Mouse (Mus musculus) frontal cortex, postnatal 25 days (tissue): ENCODE measurements around the gene Prss40.
"Not testable (repeated sequence)": the region's sequence is repeated elsewhere in the genome, so short reads cannot be mapped to it uniquely, and the experiment has no call there.

Experiments used
- DNase-seq, 2 experiments: peaks; one replicate each; pipeline ENCODE4 v3.0.0; 2022; ENCODE audit warnings: low spot score in 2 of 2

Gene Prss40

DNA sequence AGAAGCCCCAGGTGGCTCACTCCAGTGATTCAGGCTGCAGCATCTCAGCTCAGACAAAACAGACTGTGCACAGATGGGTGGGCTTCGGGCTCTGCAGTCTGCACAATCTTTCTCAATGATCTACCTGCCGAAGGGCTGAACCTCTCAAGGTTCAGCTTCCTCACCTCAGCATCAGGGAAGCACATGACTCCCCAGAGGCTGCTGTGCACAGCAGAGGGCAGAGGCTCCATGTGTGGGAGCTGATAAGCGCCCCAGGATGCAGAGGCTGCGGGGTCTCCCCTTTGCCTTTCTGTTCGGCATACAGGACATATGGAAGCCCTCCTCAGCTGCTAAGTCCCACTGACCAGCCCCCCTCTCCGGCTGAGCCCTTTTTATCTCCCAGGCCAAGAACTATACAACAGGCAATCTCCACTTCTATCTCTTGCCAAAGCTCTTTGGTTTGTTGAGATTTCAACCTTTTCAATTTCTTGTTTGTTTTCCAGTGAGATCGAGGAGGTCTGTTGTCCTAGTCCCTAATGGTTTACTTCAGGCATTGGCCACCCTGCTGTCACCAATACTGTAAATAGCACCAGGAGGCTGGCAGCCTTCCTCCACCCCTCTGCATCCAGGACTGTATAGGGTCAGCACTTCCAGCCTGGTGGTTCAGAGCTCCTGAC lies 25.6 kb downstream of the Prss40 start, which contains the start of gene Cfc1:
Gene Cfc1, plus strand, starts transcription at position 606 of the 656 bp plus-strand sequence.
- DNase-seq, result not testable (repeated sequence)

DNA sequence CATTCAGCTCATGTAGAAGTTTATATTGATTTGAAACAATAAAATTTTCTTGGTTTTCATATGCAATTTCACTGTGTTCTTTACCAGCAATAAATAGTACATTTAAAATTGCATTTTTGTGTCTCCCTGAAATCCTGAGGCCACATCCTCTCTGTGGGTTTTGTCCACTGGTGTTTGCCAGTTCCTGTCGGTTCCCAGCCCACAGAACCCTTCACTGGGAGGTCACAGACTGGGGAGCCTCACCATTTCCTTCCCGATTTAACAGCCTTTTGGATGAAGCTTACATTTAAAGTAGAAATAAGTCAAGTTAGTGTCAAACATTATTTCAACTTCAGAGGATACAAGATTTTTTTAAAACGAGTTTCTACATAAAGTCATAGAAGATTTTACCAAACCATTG lies 26.2 kb downstream of the Prss40 start:
- DNase-seq, result not testable (repeated sequence)

DNA sequence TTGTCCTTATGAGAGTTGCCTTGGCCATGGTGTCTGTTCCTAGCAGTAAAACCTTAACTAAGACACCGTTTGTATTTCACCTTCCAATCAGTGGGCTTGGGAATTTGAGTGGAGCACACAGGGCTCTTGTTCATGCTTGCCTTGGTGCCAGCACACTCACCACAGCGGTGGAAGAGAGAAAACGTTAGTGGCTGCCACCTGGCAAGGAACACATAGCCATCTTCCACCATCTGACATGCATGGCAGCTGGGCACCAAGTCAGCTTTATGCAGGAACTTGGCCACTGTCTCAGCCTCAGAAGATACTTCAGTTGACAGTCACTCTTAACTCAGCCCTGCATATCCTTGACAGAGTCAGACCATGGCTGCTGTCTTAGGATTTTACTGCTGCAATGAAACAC lies 37.1 kb downstream of the Prss40 start:
- DNase-seq, result no peak

DNA sequence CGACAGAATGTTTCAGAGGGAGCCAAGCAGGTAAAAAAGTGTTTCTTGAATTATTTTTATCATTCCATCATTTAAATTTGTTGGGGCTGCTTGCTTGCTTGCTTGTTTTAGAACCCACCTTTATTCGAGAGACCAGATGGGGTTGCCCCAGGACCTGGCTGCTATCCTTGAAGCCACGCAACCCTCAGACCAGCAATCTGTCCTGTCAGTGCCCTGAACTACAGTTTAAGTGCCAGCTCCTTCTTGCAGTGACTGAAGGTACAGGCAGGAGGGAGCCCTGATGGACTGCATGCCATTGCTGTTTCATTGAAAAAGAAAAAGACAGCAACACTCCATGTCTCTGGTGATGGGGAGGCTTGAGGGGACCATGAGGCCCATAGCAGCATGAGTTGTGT lies 37.9 kb downstream of the Prss40 start:
- no peak for DNase-seq

DNA sequence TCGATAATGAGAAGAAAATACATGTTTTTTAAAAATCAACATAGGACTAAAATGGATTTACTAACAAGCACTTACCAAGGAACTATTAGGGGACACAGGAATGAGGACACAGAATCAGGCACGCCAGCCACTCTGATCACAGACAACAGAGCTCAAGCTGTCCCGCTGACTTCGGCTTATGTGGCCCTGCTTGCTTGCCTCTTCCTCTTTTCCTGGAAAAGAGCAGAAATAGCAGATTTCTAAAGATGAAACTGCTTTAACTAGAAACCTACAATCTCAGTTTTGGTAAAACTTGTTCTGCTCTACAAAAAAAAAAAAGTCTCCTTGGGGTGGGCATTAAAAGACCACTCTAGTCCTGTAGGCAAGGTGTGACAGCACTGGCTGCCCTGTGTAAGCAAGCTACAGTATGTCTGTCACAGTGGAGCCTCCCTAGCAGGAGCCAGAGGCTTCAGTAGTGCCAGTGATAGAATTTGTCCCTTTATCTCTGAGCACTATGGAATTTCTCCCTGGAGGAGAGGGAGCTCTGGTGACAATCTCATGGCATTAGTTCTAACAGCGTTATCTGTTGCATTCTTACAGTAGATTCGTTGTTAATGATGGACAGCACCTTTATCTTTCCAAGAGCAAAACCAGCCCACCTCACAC lies 38.4 kb downstream of the Prss40 start:
- no peak for DNase-seq

DNA sequence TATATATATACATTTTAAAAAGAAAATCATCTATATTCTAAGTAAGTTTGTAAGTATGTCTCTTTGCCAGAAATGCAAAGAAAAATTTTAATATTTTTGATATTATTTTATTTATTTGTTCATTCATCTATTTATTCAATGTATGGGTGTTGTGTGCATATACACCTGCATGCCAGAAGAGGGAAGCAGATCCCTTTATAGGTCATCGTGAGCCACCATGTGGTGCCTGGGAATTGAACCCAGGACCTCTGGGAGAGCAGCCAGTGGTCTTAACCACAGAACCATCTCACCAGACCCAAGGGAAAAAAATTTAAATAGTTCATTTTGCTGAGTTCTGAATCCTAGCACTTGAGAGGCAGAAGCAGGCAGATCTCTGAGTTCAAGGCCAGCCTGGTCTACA lies 42.5 kb downstream of the Prss40 start:
- no peak for DNase-seq

DNA sequence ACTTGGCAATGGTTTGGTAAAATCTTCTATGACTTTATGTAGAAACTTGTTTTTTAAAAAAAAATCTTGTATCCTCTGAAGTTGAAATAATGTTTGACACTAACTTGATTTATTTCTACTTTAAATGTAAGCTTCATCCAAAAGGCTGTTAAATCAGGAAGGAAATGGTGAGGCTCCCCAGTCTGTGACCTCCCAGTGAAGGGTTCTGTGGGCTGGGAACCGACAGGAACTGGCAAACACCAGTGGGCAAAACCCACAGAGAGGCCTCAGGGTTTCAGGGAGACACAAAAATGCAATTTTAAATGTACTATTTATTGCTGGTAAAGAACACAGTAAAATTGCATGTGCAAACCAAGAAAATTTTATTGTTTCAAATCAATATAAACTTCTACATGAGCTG lies 42.9 kb downstream of the Prss40 start:
- DNase-seq, result not testable (repeated sequence)

DNA sequence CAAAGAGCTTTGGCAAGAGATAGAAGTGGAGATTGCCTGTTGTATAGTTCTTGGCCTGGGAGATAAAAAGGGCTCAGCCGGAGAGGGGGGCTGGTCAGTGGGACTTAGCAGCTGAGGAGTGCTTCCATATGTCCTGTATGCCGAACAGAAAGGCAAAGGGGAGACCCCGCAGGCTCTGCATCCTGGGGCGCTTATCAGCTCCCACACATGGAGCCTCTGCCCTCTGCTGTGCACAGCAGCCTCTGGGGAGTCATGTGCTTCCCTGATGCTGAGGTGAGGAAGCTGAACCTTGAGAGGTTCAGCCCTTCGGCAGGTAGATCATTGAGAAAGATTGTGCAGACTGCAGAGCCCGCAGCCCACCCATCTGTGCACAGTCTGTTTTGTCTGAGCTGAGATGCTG lies 43.4 kb downstream of the Prss40 start:
- not testable (repeated sequence) for DNase-seq

DNA sequence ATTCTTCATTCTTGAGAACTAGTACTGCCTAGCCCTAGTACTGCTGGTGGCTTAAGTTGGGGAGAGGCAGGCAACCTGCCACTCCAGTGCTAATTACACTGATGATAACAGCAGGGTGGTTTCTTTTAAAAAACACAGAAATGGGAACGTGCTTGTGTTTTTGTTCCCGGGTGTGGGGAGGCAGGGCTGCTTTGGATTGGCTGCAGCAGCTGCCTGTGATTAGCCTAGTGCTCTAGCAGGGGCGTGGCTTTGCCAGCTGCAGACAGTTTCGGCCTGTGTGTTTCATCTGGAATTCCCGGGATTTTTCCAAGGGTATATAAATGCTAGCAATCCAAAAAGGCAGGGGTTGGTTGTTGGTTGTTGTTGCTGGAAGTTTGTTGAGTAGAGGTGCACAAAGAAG lies 44.1 kb downstream of the Prss40 start:
- no peak for DNase-seq

DNA sequence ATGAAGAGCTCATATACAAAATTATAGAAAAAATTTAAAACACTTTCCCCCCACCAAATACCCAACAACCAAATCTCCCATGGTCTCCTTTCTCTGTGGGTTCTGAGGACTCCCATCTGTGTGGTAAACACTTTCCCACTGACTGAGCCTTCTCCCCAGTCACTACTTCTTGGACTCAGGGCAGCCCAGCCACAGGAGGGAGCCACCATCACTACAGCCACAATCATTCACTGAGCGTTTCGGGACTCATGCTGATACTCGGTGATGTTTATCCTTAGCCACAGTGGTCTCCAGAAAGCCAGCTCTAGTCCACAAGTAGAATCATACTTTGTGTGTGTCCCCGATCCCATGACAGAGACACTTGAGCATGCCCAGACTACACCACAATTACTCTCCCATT lies 47.7 kb downstream of the Prss40 start:
- DNase-seq, result no peak

DNA sequence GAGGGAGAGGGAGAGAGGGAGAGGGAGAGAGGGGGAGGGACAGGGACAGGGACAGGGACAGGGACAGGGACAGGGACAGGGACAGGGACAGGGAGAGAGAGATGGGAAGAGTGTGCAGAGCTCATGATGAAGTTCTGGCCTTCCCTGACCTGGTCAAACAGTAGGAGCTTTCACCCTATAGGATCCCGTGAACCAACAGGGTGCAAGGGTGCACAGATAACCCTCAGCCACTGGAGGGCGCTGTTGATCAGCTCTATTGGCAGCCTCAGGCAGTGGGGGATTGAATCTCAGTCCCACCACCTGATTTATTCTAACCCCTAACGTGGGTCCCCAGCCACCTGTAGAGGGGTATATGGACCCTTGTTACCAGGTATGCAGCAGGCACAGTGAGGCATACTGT lies 49.7 kb downstream of the Prss40 start:
- peak; percentile 16 to 30 for DNase-seq

DNA sequence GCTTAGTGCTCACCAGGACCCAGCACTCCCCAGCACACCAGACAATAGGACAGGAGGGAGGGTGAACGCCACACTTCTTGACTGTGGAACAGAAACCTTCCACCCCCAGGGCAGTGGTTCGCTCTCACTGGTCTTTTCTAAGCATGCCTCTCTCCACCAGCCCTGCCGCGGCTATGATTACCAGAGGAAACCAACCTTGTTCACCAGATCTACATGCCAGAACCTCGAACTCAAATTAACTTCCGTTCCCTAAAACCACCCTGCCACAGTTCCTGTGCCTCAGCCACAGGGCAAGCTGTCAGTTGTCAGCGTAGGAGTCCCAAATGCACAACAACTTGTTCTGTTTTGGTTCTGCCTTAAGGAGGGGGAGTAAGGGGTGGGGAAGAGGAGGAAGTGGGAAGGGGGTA lies 50.2 kb downstream of the Prss40 start:
- DNase-seq, result no peak

DNA sequence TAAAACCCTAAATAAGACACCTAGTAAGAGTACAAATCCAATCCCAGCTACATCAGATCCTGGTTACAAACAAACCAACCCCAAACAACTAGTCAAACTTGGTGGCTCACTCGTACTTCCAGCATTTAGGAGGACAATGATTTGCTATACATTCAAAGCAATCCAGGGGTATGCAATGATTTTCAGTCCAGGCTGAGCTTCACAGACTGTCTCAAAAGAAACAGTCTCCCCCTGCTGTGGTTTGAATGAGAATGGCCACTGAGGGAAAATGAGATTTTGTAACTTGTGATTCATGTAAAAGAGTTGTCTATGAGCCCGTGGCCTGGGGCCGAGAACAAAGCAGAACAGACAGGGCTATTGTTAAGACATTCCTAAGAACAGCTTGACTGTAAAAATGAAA lies 52.8 kb downstream of the Prss40 start:
- DNase-seq, result no peak

DNA sequence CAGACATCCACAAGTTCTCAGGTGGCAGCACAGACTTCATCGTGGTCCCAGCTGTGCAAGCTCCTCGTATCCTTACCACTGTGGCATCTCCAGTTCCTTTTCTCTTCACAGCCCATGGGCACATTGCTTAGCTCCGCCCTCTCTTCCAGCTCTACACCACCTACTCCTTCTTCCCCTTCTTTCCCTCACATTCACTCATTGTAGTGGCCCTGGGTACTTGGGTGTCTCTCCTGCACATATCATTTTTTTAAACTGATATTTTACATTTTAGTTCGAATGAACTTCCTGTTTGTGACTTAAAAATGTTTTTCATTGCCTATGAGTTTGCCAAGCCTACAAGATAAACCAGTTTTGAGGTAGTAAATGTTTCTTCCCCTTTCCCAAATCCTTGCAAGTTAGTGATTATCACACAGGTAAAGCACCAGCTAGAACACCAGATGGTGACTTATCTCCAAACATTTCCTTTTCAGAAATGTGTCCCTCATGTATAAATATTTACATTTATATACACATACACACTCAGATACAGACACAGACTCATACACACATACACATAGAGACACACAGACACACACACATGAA lies 54.7 kb downstream of the Prss40 start:
- DNase-seq, result no peak

DNA sequence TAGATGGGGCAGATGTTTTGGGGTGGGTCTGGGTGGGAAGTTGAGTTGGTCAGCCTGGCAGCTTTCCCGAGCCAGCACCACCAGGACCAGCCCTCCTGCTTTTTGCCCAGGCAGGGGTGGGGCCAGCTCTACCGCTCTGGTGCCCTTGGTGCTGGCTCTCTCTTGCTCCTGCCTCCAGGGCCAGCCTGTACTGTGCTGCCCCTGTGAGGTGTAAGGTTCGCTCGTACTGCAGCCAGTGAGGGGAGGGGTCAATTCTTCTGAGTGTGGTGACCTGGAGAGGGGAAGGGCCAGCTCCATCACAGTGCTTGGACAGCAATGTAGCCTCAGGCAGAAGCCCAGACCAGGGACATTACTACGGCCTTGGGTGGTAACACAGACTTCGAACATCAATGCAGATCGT lies 55.4 kb downstream of the Prss40 start:
- no peak for DNase-seq

DNA sequence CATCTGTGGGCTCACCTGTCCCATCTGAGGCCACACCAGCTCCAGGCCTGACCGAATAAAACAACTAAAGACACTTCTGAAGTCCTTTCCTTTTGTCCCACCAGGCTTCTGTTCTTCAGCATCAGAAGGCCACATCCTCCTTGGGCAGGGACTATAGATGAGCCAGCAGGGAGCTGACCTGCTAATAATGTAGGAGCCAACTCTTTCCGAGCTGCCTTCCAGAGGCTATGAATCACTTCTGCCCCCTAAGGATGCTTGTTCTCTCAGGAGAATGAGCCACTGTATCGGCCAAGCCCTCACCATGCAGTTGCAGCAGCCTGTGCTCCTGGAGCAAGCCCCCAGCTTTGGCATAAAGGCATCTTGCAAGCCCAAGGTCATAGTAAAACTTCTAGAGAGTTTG lies 57.8 kb downstream of the Prss40 start:
- no peak for DNase-seq
